Mouse (Mus musculus) hindbrain, postnatal 0 days (tissue): ENCODE results near the gene Lrrc8b. TPM values are rescaled to one million over a fixed set of nuclear protein-coding genes. Genes with fewer than 3 reads are reported as not detected.

Source experiments
- ATAC-seq: fragments of 200-750 bp; cut with Nextera tagmentation; 2 replicates; pipeline ENCODE4 v1.8.0; 2017; ENCODE audit warnings: mild to moderate bottlenecking, moderate TSS enrichment, moderate library complexity
- DNase-seq: peaks from one replicate; pipeline ENCODE4 v3.0.0-alpha.2; 2015; ENCODE audit warnings: low spot score
- H3K27ac ChIP-seq: fragments of 300-500 bp; sonication (generic); 2 replicates; pipeline ENCODE4 v1.5.1; 2014; ENCODE audit warnings: mild to moderate bottlenecking
- H3K27me3 ChIP-seq: fragments of 300-500 bp; sonication (generic); 2 replicates; pipeline ENCODE4 v1.6.1; 2014; ENCODE audit warnings: low read length, mixed read lengths; ENCODE audit not compliant: insufficient read depth
- H3K36me3 ChIP-seq: fragments of 300-500 bp; sonication (generic); 2 replicates; pipeline ENCODE4 v1.6.1; 2014; ENCODE audit warnings: low read length, mixed read lengths; ENCODE audit not compliant: insufficient read depth
- H3K4me1 ChIP-seq: fragments of 300-500 bp; sonication (generic); 2 replicates; pipeline ENCODE4 v1.6.1; 2014; ENCODE audit warnings: antibody characterized with exemption, low read length, mixed read lengths; ENCODE audit not compliant: insufficient read depth
- H3K4me2 ChIP-seq: fragments of 300-500 bp; sonication (generic); 2 replicates; pipeline ENCODE4 v1.6.1; 2014; ENCODE audit warnings: low read depth, mild to moderate bottlenecking, low read length, moderate library complexity, mixed read lengths
- H3K4me3 ChIP-seq: fragments of 300-500 bp; sonication (generic); 2 replicates; pipeline ENCODE4 v1.5.1; 2014; ENCODE audit warnings: low read length
- H3K9ac ChIP-seq: fragments of 300-500 bp; sonication (generic); replicated peaks from 2 replicates; pipeline ENCODE4 v1.6.1; 2014; ENCODE audit warnings: mild to moderate bottlenecking, low read length, moderate library complexity, mixed read lengths
- H3K9me3 ChIP-seq: fragments of 300-500 bp; sonication (generic); 2 replicates; pipeline ENCODE4 v1.6.1; 2016; ENCODE audit warnings: low read length, mixed read lengths
- CTCF ChIP-seq: IDR thresholded peaks from 2 replicates; pipeline ENCODE4 v1.5.1; 2016; ENCODE audit warnings: antibody characterized with exemption, control low read depth, low read depth
- WGBS: fragments of 180-500 bp; shearing (Covaris S2); extraction: QIAGEN DNeasy Blood & Tissue Kit; methylation state at CpG from one replicate; pipeline ENCODE4 v1.1.7; 2014; 5-methylcytosine and 5-hydroxymethylcytosine counted together
- polyA plus RNA-seq: library from polyadenylated mRNA; unstranded; fragments of >200 nt; fragmentation: Nextera tagmentation; extraction: Ambion mirVana; gene quantifications from 2 replicates; pipeline ENCODE4 v1.2.1, GENCODE M21; 2015
- total RNA-seq: library from RNA; depleted of rRNA; stranded (reverse); fragments of >200 nt; gene quantifications from 2 replicates; pipeline ENCODE4 v1.2.3, GENCODE M21; 2014

Gene Lrrc8b
- total and polyA plus RNA-seq, 2 experiments from 2014 or later = 17.3 to 48.4 TPM

GRCm38 (mm10) chr5:105472983-105473705 is 57.6 kb downstream of the Lrrc8b start:
- Histone ChIP-seq H3K4me1 (no peaks in the 10 kb centered on the region), H3K9me3 (no peaks in the 10 kb centered on the region), H3K36me3 (no peaks in the 10 kb centered on the region), H3K4me3 (no peak overlapping the region), H3K4me2 (no peak overlapping the region), H3K9ac (no peak overlapping the region), H3K27me3 (no peaks in the 10 kb centered on the region), H3K27ac (no peak overlapping the region)
- ATAC-seq (no peak), DNase-seq (no peak)
- TF ChIP-seq CTCF = no peak
- 68% methylated on average over 5 of the region's 5 CpGs for whole genome bisulfite sequencing

- Histone ChIP-seq H3K27ac (no peak overlapping the region), H3K27me3 (no peaks in the 10 kb centered on the region), H3K9ac (no peak overlapping the region), H3K9me3 (no peaks in the 10 kb centered on the region), H3K36me3 (peaks cover 21% of the 10 kb centered on the region), H3K4me2 (no peak overlapping the region), H3K4me3 (no peak overlapping the region), H3K4me1 (no peaks in the 10 kb centered on the region)
- ATAC-seq (no peak), DNase-seq (no peak)
- 89% methylated on average over 9 of the region's 9 CpGs for WGBS
- no peak for TF ChIP-seq CTCF
Observed at GRCm38 (mm10) chr5:105477527-105477926, 62.0 kb downstream of the Lrrc8b start.

- no peak overlapping the region for H3K4me2 ChIP-seq
- H3K9ac ChIP-seq = no peak overlapping the region
- H3K27me3 ChIP-seq = no peaks in the 10 kb centered on the region
- 88% methylated on average over 13 of the region's 13 CpGs for WGBS
- no peak overlapping the region for H3K4me3 ChIP-seq
- ATAC-seq (no peak), DNase-seq (no peak)
- H3K27ac ChIP-seq = no peak overlapping the region
- H3K9me3 ChIP-seq = no peaks in the 10 kb centered on the region
- 0 out of 2 replicates have a peak, but pooled peaks cover 4% of the 10 kb centered on the region for H3K4me1 ChIP-seq
- TF ChIP-seq CTCF = no peak
- H3K36me3 ChIP-seq = peaks cover 21% of the 10 kb centered on the region
Observed at GRCm38 (mm10) chr5:105479673-105480072, 64.1 kb downstream of the Lrrc8b start.

GRCm38 (mm10) chr5:105480561-105480960 is 65.0 kb downstream of the Lrrc8b start:
- Histone ChIP-seq H3K36me3 (peaks cover 21% of the 10 kb centered on the region), H3K4me3 (no peak overlapping the region), H3K27me3 (no peaks in the 10 kb centered on the region), H3K9ac (no peak overlapping the region), H3K27ac (no peak overlapping the region), H3K9me3 (no peaks in the 10 kb centered on the region), H3K4me1 (0 out of 2 replicates have a peak, but pooled peaks cover 4% of the 10 kb centered on the region), H3K4me2 (no peak overlapping the region)
- 98% methylated on average over 17 of the region's 17 CpGs for WGBS
- TF ChIP-seq CTCF = no peak
- ATAC-seq (no peak), DNase-seq (no peak)

GRCm38 (mm10) chr5:105483632-105484031 is 68.1 kb downstream of the Lrrc8b start:
- DNase-seq (no peak), ATAC-seq (no peak)
- 0 out of 2 replicates have a peak overlapping the region, but pooled peaks have one; percentile 20 for H3K27ac ChIP-seq
- 82% methylated on average over 2 of the region's 2 CpGs for WGBS
- no peaks in the 10 kb centered on the region for H3K27me3 ChIP-seq
- peaks cover 21% of the 10 kb centered on the region for H3K36me3 ChIP-seq
- TF ChIP-seq CTCF = no peak
- H3K9ac ChIP-seq = no peak overlapping the region
- no peak overlapping the region for H3K4me3 ChIP-seq
- no peaks in the 10 kb centered on the region for H3K9me3 ChIP-seq
- H3K4me1 ChIP-seq = 0 out of 2 replicates have a peak, but pooled peaks cover 4% of the 10 kb centered on the region
- H3K4me2 ChIP-seq = no peak overlapping the region

- peak; percentile 68 for ATAC-seq
- Histone ChIP-seq H3K27ac (peak overlapping the region; percentile 20; the same call in 1 of the 2 replicates), H3K27me3 (no peaks in the 10 kb centered on the region), H3K9ac (no peak overlapping the region), H3K4me2 (no peak overlapping the region), H3K4me3 (no peak overlapping the region), H3K4me1 (0 out of 2 replicates have a peak, but pooled peaks cover 4% of the 10 kb centered on the region), H3K9me3 (no peaks in the 10 kb centered on the region), H3K36me3 (peaks cover 21% of the 10 kb centered on the region)
- WGBS = 59% methylated on average over 6 of the region's 6 CpGs
- DNase-seq = peak; percentile 56
- TF ChIP-seq CTCF = no peak
Observed at GRCm38 (mm10) chr5:105484247-105484646, 68.7 kb downstream of the Lrrc8b start.

GRCm38 (mm10) chr5:105484891-105485290 is 69.3 kb downstream of the Lrrc8b start:
- Histone ChIP-seq H3K27me3 (no peaks in the 10 kb centered on the region), H3K4me1 (0 out of 2 replicates have a peak, but pooled peaks cover 4% of the 10 kb centered on the region), H3K4me2 (no peak overlapping the region), H3K27ac (0 out of 2 replicates have a peak overlapping the region, but pooled peaks have one; percentile 11), H3K4me3 (no peak overlapping the region), H3K9me3 (no peaks in the 10 kb centered on the region), H3K36me3 (peaks cover 19% of the 10 kb centered on the region), H3K9ac (no peak overlapping the region)
- no peak for TF ChIP-seq CTCF
- WGBS = 85% methylated on average over 14 of the region's 14 CpGs
- DNase-seq (peak; percentile 36), ATAC-seq (0 out of 2 replicates have a peak, but pooled peaks have one; percentile 15)
